Mouse (Mus musculus) forebrain, embryonic 16.5 days (tissue): ENCODE data around the gene D030056L22Rik. TPM values are rescaled to one million over a fixed set of nuclear protein-coding genes. Genes with fewer than 3 reads are reported as not detected.

Experiments
- polyA plus RNA-seq: library from polyadenylated mRNA; unstranded; fragments of >200 nt; fragmentation: Nextera tagmentation; extraction: Ambion mirVana; gene quantifications from 2 replicates; pipeline ENCODE4 v1.2.1, GENCODE M21; 2015

The D030056L22Rik gene
- polyA plus RNA-seq, 1 experiment from 2014 or later = 58.8 TPM

Other genes starting within 250 kb of the D030056L22Rik start
- gene Ostf1, start 81.4 kb upstream of the D030056L22Rik start, polyA plus RNA-seq = 31.8 and 33.1 TPM in 2 replicates
- 4.0 and 4.9 TPM in 2 replicates for gene Nmrk1, start 81.2 kb upstream of the D030056L22Rik start, polyA plus RNA-seq
- gene Carnmt1, start 42.4 kb upstream of the D030056L22Rik start, polyA plus RNA-seq = 11.1 and 14.4 TPM in 2 replicates
- 0.31 and 0.33 TPM in 2 replicates for gene Trpm6, start 36.8 kb downstream of the D030056L22Rik start, polyA plus RNA-seq